Mouse (Mus musculus) fibroblast of lung, adult 2 months (primary cell): ENCODE data around the gene Tbc1d13.
A peak's percentile ranks its signal among the peaks of the same experiment; 100 is the strongest.

Source experiments
- DNase-seq: peaks from one replicate; pipeline ENCODE4 v3.0.0-alpha.2; 2011; ENCODE audit warnings: low read depth

Gene Tbc1d13

GRCm38 (mm10) chr2:30133613-30134377 is at the start of gene Tbc1d13:
Gene Tbc1d13 (plus strand): TSS chr2:30133746.
- DNase-seq = peak; percentile 83

- DNase-seq = no peak
Observed at GRCm38 (mm10) chr2:30084113-30084512, 49.4 kb upstream of the Tbc1d13 start.

GRCm38 (mm10) chr2:30084632-30085031 is 48.9 kb upstream of the Tbc1d13 start:
- no peak for DNase-seq

DNA sequence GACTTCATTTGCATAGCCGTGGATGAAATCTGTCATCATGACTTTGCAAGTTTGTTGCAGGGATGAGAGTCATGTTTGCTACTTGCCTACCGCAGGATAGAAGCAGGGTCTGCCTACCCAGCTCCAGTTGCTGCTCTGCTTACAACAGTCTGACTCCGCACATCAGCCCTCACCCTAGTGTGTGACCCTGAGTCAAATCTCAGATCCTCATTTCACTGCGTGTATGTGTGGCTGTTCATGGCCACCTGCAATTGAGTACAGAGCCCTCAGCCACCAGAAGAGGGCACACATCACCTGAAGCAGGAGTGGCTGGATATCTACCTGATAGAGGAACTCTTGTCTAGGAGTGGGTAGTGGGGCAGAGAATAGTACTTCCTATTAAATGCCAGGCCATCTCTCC is 46.2 kb upstream of the Tbc1d13 start:
- DNase-seq = no peak

DNA sequence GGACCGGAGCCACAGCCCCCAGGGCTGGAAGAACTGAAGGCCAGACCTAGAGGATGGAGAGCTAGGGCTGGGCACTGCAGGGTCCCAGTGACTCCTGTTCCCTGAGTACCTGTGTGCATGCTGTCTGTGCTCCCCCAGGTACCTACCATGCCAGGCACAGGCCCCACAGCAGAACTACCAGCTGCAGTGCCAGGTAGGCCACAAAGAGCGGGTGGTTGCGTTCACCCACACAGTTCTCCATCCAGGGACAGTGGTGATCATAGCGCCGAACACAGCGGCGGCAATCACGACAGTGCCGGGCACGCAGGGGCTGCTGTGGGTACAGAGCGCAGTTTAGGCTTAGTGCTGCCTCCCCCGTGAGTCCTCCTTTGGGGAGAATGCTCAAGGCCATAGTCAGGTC is 42.0 kb upstream of the Tbc1d13 start:
- no peak for DNase-seq

DNA sequence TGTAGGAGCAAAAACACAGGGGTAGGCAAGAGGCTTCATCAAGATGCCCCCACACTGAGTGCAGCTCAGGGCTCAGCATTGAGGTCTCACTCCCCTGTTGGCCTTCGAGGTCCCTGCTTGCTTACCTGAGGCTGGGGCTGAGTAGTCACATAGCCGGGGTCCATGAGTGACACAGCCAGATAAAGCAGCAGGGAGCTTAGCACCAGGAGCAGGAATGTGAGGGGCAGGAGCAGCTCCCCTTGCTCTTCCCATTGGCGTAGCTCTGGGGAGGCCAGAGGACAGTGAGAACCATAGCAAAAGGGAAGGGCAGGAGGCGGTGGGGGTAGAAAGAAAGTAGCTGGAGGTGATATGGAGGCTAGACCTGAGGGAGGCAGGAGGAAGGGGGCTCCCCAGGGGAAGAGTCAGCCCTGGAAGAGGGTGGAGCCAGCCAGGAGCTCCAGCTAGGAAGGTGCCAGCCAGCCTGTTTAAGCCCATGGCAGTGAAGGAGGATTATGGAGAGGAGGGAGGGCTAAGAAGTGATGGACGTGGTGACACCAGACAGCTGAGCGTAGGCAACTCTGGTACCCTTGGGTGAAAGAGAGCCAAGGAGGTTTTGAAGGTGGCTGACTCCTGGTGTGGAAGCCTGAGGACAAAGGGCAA is 41.1 kb upstream of the Tbc1d13 start:
- DNase-seq = no peak

DNA sequence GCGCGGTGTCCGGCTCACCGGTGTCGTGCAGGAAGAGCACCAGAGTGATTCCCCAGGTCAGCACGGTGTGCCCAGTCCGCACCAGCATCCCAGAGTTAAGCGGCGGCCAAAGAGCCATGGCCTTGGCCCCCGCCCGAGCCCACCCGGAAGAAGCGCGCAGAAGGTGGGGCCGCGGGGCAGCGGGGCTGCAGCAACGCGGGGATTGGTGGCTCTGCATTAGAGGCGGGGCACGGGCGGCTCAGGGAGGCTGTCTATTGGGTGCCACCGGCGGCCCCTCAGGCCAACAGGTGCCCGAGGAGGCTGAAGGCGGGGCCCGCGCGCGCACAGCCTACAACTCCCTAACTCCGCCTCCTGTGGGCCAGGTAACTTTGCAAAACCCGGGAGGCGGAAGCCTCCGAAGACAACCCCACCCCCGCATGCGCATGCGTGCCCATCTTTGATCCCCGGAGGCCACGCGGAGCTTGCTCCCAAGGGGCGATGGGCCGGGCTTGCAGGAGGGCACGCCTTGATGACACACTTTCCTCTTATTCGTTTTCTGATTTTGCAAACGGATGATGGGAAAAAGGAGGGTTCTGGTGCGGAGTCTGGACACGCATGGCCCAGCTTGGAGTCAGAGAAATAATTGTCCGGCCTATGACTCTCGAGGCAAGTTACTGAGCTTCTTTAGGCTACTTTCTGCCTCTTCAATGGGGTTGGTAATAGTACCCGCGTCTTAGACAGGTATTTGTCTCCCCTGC is 39.9 kb upstream of the Tbc1d13 start, which contains the start of gene Zdhhc12:
TSS of gene Zdhhc12 (minus strand) at position 178 of the 737 bp plus-strand sequence.
- DNase-seq = peak; percentile 87

DNA sequence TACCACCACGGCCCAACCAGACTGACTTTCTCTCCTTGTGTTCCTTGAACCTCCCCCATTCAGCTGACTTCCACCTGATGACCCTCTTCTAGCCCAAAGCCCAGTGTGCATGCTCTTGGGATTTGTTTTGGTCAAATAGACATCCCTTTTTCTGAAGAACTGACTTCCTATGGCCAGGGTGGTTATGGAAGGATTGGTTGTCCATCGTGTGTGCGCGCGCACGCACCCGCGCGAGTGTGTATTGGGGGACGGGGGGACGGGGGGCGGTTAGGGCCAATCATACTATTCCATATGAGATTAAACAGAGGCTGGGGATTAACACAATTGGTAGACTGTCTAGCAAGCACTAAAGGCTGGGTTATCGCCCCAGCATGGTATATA is 39.3 kb upstream of the Tbc1d13 start:
- DNase-seq = no peak

- DNase-seq = no peak
Observed at GRCm38 (mm10) chr2:30095882-30096527, 37.5 kb upstream of the Tbc1d13 start.

DNA sequence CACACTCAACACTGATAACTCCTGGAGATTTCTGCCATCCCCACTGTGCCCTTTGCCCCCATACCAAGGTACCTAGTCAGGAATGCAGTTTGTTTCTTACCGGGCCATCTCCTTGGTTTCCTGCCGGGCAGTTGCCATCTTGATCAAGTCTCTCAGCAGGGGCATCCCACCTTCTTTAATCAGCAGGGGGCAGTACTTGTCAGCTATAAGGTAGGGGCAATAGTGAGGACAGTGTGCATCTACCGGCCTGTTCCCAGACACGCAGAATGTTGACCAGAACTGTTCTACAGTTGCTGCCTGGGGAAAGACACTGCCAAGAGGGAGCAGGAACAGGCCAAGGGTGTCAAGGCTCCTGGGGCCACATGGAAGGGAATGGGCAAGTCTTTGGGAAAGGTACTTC is 33.3 kb upstream of the Tbc1d13 start:
- DNase-seq = no peak

DNA sequence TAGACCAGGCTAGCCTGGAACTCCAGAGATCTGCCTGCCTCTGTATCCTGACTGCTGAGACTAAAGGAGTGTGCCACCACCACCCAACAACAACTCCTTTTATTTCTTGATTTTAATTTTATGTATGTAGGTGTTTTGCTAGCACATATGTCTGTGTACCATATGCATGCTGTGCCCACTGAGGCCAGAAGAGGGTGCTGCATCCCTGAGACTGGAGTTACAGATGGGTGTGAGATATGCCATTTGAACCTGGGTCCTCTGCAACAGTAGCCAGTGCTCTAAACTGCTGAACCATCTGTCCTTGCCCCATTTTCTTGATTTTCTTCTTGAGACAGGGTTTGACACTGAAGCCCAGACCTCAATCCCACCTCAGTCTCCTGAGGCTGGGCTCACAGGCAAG is 27.2 kb upstream of the Tbc1d13 start:
- DNase-seq = no peak

GRCm38 (mm10) chr2:30107646-30108045 is 25.9 kb upstream of the Tbc1d13 start:
- DNase-seq = no peak

DNA sequence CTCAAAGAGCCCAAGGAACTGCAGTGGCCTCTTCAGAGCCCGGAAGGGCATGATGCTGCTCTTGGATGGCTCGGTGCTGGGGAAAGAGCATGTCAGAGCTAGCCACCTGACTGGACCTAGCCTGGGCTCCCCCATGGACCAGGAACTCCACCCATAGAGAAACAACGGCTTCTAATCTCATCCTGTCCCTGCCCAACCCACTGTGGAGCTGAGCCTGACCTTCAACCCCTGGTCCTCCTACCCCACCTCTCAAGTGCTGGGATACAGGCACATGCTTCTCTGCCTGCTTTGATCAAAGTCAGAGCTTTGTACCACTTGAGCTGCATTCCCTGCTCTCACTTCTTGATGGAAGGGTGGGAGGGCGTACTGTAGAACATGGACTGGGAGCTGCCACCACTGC is 25.3 kb upstream of the Tbc1d13 start:
- DNase-seq = no peak

DNA sequence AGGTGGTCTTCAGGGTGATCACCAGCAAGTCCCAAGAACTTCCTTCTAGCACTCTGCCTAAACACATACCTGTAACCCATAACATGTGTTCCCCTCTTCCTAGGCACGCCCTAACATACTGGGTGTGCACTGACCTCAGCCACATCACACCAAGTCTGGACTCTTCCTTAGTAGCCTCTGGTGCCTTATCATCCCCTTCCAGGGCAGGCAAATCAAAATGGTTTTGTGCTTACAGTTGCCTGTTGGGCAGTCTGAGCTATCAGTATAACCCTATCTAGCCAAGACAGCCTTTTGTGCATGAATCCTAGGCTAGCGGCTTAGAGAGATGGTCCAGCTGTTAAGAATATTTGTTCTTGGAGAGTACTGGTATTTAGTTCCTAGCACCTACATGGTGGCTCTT is 22.0 kb upstream of the Tbc1d13 start:
- no peak for DNase-seq

DNA sequence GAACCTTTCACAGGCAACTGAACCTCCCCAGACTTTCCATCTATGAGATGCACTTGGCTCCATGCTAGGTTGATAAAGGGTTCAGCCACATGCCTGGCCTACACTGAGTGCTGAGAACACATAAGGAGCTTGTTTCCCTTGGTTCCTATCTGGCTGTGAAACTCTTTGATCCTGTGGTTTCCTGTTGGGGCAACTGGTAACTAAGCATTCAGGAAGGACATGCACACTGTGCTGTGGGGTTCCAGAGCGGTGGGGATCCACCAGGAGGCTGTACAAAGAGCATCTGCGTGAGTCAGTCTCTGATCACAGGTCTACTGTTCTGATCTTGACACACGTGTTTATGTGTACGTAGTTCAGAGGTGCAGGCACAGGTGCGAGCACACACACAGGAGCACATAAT is 21.0 kb upstream of the Tbc1d13 start:
- DNase-seq = no peak

DNA sequence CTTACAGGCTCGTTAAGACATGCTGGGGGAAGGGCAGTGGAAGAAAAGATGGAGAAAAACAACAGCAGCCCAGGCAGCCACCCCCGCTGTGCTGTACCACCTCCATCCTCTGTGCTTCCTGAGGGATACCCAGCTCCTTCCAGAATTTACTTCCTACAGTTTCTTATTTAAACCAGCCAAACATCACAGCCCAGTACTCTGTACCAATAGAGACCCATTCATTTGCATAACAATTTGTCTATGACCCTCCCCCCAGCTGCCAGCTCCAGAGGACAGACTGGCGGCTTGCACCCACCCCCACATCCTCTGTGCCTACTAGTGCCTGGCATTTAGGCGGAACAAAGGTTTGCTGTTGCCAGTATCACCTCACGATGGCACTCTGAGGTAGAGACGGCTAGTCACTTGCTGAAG is 13.9 kb upstream of the Tbc1d13 start:
- DNase-seq = no peak

DNA sequence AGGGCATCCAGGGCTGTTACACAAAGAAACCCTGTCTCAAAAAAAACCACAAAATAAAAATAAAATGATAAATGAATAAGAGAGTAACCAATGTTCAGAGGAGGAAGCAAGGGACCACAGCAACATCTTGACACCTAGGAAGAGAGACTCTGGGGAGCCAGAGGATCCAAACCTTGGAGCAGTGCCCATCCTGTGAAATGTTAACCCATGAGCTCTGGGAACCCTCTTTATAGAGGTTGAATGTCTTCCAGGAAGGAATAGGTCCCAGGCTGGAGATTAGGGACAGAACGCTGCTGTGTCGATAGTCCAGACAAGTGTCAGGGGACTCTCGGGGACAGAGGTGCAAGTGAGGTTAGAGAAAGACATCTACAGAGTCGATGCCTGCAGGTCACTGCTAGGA is 13.3 kb upstream of the Tbc1d13 start:
- DNase-seq = no peak

- no peak for DNase-seq
Observed at GRCm38 (mm10) chr2:30122766-30123165, 10.8 kb upstream of the Tbc1d13 start.

DNA sequence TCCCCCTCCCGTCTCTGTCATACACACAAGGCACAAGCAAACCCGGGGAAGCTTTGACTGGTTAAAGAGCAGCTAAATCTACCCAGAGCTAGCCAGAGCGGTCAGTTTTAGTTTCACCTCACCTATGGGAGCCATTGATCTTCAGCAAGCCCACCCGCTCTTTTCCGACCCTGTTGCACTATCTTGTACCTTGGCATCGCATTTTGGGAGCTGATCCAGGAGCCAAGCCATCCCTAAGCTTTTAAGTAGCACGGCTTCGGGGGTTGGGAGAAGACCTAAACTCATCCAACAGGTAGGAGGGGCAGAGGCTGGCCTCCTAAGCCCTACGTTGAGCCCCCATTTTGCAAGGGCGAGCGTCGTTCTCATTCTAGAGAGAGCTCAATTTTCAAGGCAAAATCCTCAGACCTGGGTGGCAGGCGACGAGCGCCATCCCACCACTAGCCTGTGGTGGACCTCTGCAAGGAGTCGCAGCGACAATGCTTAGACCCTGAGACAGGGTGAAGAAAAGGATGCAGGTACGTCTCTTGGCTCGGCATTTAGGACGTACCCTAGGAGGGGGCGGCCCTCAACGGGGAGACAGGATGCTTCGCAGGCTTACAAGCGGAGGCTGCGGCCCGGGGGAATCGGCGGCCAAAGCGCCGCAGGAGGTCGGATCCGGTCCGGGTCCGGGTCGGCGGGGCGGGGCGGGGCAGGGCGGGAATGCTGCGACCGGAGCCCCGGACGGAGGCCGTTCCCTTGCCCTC is 9.6 kb upstream of the Tbc1d13 start:
- DNase-seq = no peak

DNA sequence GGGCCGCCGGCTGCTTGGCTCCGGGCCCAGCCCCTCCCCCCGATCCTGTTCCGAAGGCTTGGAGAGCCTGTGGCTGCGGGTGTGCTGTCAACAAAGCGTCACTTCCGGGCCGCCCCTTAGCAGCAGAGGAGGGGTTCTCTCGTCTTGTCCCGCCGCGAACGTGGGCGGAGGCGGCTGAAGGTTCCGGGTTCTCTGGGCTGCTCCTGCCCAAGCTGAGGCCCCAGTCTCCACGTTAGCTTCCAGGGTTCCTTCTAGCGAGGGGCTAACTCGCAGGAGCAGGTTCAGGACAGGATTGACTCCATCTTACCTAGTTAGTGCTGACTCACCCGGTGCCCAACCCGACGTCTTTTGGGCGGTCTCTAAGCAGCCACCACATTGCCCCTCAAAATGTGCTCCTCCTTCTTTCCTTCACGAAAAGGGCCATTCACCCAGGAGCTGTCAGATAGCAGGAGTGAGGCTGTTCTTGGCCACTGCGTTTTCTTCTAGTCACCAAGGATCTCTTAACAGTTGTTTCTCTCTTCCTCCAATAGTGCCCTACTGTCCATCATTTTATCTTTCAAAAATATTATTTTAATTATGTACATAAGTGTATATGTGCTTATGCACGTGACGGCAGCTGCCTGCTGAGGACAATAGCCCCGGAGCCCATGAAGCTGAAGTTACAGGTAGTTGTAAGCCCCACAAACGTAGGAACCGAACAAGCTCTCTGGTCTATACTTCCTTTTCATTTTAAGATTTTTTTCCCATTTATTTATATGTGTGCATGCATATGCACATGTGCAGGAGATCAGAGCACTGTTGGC is 8.9 kb upstream of the Tbc1d13 start, which contains the start of gene Zer1:
TSS of gene Zer1 (minus strand) at position 114 of the 803 bp plus-strand sequence.
- DNase-seq = peak; percentile 70

GRCm38 (mm10) chr2:30128789-30129188 is 4.8 kb upstream of the Tbc1d13 start:
- peak; percentile 26 for DNase-seq
